Mouse (Mus musculus): ENCODE data around the gene Map1a. TPM values are rescaled to one million over a fixed set of nuclear protein-coding genes. Genes with fewer than 3 reads are reported as not detected.

Map1a gene
- total and polyA plus RNA-seq, 3 experiments = 4.3 to 5.8 (median 4.4) TPM

DNA sequence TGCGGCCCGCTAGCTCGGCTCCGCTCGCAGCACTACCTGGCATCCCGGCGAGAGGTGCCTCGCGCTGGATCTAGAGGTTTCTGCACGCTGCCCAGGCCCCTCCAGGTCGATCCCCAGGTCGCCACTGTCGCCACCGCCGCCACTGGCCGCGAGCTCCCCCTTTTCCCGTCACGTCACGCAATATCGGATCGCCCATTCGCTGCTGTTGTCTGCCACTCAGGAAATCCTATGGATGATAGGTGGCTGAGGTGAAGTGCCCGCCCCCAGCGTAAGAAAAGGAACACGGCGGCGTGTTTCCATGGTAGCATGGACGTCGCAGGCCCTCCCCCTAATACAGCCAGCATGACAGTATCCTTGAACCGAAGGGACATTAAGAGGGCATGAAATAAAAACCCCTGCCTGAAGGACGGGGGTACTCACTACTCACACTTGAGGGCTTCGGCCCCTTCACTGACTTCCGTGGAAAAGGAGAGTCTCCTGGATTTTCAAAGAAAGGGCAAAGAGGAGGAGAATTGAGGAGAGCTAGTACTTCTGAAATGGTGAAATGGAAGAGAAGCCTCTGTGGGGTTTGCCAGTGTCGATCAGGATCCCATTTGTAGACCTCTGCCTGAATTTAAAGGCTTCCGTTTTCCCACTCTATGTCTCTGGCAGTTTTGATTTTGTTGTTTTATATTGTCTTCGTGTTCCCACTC is 18.0 kb upstream of the Map1a start, which contains the start of gene Trp53bp1:
Trp53bp1 (minus strand) TSS at position 172 of the 692 bp plus-strand sequence.
- Histone ChIP-seq H3K9ac (ENCODE audit: low read depth, low read length) (peak within 1 kb of the TSS; percentile 81), H3K36me3 (ENCODE audit: control insufficient read depth, insufficient read depth, low read length) (peaks cover 9% of the 10 kb centered on the region), H3K4me1 (ENCODE audit: control insufficient read depth, insufficient read depth, low read length) (peaks cover 2% of the 10 kb centered on the region), H3K27me3 (ENCODE audit: control insufficient read depth, insufficient read depth, low read length) (no peaks in the 10 kb centered on the region), H3K4me3 (peak within 1 kb of the TSS; percentile 73), H3K27ac (peak within 1 kb of the TSS; percentile 94), H3K79me2 (replicated peaks; ENCODE audit: control insufficient read depth, insufficient read depth, low read length) (no peaks in the 10 kb centered on the region; the same call in 1 of the 2 replicates)
- TF ChIP-seq CTCF (IDR thresholded peaks at IDR 0.05) (0 out of 2 replicates have a peak, but pooled peaks have one; percentile 18), POLR2A (IDR thresholded peaks at IDR 0.05; ENCODE audit: insufficient read depth, low read depth, low read length) (0 out of 2 replicates have a peak, but pooled peaks have one; percentile 30), EP300 (IDR thresholded peaks at IDR 0.05; ENCODE audit: insufficient read depth, low read depth, low read length) (peak; percentile 62; the same call in 1 of the 2 replicates)
- intact Hi-C loops (cut with DNase I) = loop anchor here (1.0 to 5.0 kb wide), 3 partner anchors 17 to 141 kb away; partner anchors contain the start of genes Catsper2, Ckmt1, Pdia3 and Ppip5k1
- DNase-seq = peak; percentile 96 to 97
- 1% methylated on average over 37 of the region's 37 CpGs for WGBS

DNA sequence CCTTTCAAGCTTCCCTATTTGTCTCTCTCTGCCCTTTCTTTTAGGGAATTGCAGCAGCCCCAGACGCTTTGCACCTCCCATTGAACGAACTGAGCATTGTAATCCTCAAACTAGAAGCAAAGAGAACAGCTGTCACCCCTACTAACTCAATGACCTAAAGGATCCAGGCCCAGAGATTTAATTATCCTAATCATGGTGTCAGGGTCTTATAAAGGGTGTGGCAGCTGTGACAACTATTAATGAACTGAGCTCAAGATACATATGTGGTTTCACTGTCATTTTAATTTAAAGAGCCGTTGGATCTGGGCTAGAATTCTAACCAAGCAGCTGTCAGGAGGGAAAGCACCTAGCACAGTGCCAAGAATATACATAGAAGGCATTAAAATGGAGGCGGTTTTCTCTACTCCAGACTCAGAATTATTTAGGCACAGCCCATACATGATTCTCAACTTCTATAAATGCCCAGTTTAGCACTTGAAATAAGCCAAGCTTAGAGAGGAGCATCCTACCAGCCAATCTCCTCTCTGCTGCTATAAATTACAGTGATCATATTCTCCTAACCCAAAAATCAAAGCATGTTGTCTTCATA is 17.4 kb upstream of the Map1a start:
- no peak for DNase-seq
- Histone ChIP-seq H3K9ac (ENCODE audit: low read depth, low read length) (no peak overlapping the region), H3K36me3 (ENCODE audit: control insufficient read depth, insufficient read depth, low read length) (peaks cover 9% of the 10 kb centered on the region), H3K4me3 (no peak overlapping the region), H3K27me3 (ENCODE audit: control insufficient read depth, insufficient read depth, low read length) (no peaks in the 10 kb centered on the region), H3K79me2 (replicated peaks; ENCODE audit: control insufficient read depth, insufficient read depth, low read length) (no peaks in the 10 kb centered on the region; the same call in 1 of the 2 replicates), H3K27ac (peak overlapping the region; percentile 94), H3K4me1 (ENCODE audit: control insufficient read depth, insufficient read depth, low read length) (peaks cover 2% of the 10 kb centered on the region)
- WGBS = 22% methylated on average over 4 of the region's 4 CpGs
- intact Hi-C loops (cut with DNase I) = loop anchor here (1.0 to 5.0 kb wide), 3 partner anchors 16 to 140 kb away; partner anchors contain the start of genes Catsper2, Ckmt1, Pdia3 and Ppip5k1
- no peak for TF ChIP-seq CTCF (IDR thresholded peaks at IDR 0.05)
- TF ChIP-seq POLR2A (IDR thresholded peaks at IDR 0.05; ENCODE audit: insufficient read depth, low read depth, low read length) = no peak
- no peak for TF ChIP-seq EP300 (IDR thresholded peaks at IDR 0.05; ENCODE audit: insufficient read depth, low read depth, low read length)

DNA sequence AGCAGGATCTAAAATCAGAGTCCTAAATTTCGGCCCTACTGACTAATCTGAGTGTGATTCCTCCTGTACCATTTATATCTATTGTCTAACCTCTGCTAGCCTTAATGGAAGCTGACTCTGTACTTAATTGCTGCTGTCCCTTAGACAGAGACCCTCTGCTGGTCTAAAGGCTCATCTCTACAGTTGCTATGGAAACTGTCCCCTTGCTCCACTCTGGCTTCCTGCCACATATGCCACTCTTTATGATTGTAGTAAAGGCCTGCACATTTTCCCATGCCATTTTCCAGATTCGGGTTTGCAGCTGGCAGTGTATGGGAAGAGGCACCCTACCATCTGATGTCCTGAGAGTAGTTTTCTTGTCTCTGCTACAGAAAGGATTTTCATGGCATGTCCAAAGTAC is 1.6 kb upstream of the Map1a start:
- intact Hi-C loops (cut with DNase I) = loop anchor here (1.0 kb wide), 1 partner anchor 17 kb away; the partner anchor contains the start of gene Trp53bp1
- no peaks in the 10 kb centered on the region for H3K27me3 ChIP-seq (ENCODE audit: control insufficient read depth, insufficient read depth, low read length)

DNA sequence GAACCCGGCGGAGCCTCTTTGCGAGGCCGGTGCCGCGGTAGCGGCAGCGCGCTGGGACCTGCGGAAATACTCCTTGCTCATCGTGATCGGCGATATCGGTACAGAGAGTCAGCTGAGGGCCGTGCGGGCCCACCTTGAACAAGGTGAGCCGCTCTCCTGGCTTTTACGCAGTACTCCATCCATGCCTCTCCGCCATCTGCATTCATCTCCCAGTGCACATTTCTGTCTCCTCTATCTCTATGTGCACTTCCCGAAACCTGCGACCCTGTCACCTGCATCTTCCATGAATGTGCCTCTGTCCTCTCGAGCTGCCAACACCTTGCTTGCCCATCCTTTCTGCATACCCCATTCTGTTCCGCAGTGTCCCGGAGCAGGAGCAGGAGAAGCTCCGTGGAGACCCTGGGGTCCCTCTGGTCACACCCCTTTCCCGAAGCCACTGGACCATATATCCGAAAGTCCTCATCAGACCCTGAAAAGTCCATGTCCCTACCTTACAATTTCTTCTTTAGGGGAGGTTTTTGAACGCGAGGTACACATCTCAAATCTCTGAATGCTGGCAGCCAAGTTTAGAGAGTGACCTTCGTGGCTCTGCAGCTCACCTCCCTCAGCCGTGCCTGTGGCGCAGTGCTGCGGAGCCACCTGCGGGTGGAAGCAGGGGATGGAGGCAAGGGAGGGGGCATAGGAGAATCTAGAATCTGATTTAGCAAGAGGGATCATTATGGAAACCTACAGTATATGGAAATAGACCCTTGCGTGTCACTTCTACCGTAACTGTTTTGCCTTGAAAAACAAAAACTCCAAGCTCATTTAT is 535 bp downstream of the Map1a start:
- DNase-seq = no peak
- H3K27ac ChIP-seq = no peak overlapping the region
- peak overlapping the region; percentile 63 for H3K4me3 ChIP-seq
- H3K9ac ChIP-seq (ENCODE audit: low read depth, low read length) = peak overlapping the region; percentile 27; the same call in 1 of the 2 replicates
- no peaks in the 10 kb centered on the region for H3K79me2 ChIP-seq (replicated peaks; ENCODE audit: control insufficient read depth, insufficient read depth, low read length)
- WGBS = 9% methylated on average over 36 of the region's 36 CpGs
- TF ChIP-seq EP300 (IDR thresholded peaks at IDR 0.05; ENCODE audit: insufficient read depth, low read depth, low read length) = no peak
- peak; percentile 42 for TF ChIP-seq CTCF (IDR thresholded peaks at IDR 0.05)
- no peaks in the 10 kb centered on the region for H3K36me3 ChIP-seq (ENCODE audit: control insufficient read depth, insufficient read depth, low read length)
- intact Hi-C loops (cut with DNase I) = no loop called here
- no peaks in the 10 kb centered on the region for H3K27me3 ChIP-seq (ENCODE audit: control insufficient read depth, insufficient read depth, low read length)
- H3K4me1 ChIP-seq (ENCODE audit: control insufficient read depth, insufficient read depth, low read length) = peaks cover 11% of the 10 kb centered on the region

More for the DNA sequence above, 1.6 kb upstream of the Map1a start:
- WGBS = 85% methylated on average over 2 of the region's 2 CpGs
- Histone ChIP-seq H3K4me1 (ENCODE audit: control insufficient read depth, insufficient read depth, low read length) (peaks cover 3% of the 10 kb centered on the region), H3K27ac (no peak overlapping the region), H3K4me3 (no peak overlapping the region), H3K79me2 (replicated peaks; ENCODE audit: control insufficient read depth, insufficient read depth, low read length) (no peaks in the 10 kb centered on the region), H3K36me3 (ENCODE audit: control insufficient read depth, insufficient read depth, low read length) (no peaks in the 10 kb centered on the region), H3K9ac (ENCODE audit: low read depth, low read length) (no peak overlapping the region)
- DNase-seq = no peak
- no peak for TF ChIP-seq CTCF (IDR thresholded peaks at IDR 0.05)

DNA sequence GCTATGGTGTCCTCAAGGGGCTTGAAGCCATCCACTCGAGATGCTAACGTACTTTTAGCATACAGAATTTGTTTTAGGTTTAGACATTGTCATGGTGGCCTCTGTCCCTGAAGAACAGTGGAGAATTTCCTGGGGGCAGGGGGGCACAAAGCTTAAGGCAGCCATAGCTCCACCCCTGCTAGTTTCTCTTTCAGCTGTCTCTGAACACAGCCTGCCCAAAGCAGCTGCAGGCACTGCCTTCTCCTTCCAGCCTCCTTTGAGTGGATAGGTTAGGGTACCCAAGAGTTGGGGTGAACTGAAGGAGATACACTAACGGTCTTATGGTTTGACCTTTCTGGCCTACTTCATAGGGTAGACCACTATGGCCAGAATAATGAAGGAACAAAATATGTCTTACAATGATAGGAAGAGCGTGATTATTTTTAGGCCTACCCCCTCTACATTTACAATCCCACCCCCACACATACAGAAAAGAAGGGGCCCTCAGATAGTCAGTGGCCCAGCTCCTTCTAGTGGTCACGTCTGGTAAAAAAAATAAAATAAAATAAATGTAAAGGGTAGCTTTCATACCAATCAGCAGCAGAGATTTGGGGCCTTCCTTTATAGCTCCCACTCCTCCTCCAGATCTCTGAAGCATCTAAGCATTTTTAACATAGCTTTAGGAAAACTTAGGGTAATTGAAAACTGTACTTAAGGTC is 3.1 kb downstream of the Map1a start:
- H3K9ac ChIP-seq (ENCODE audit: low read depth, low read length) = no peak overlapping the region
- intact Hi-C loops (cut with DNase I) = no loop called here

More for the DNA sequence above, 3.1 kb downstream of the Map1a start:
- H3K4me1 ChIP-seq (ENCODE audit: control insufficient read depth, insufficient read depth, low read length) = peaks cover 11% of the 10 kb centered on the region
- H3K79me2 ChIP-seq (replicated peaks; ENCODE audit: control insufficient read depth, insufficient read depth, low read length) = no peaks in the 10 kb centered on the region
- H3K4me3 ChIP-seq = no peak overlapping the region
- no peak for TF ChIP-seq CTCF (IDR thresholded peaks at IDR 0.05)
- no peak for TF ChIP-seq POLR2A (IDR thresholded peaks at IDR 0.05; ENCODE audit: insufficient read depth, low read depth, low read length)
- no peak for TF ChIP-seq EP300 (IDR thresholded peaks at IDR 0.05; ENCODE audit: insufficient read depth, low read depth, low read length)
- H3K27me3 ChIP-seq (ENCODE audit: control insufficient read depth, insufficient read depth, low read length) = no peaks in the 10 kb centered on the region
- H3K36me3 ChIP-seq (ENCODE audit: control insufficient read depth, insufficient read depth, low read length) = no peaks in the 10 kb centered on the region
- H3K27ac ChIP-seq = no peak overlapping the region
- 79% methylated on average over 5 of the region's 5 CpGs for WGBS
- no peak for DNase-seq
